Mouse (Mus musculus): ENCODE measurements around the gene Tgif1.

DNA sequence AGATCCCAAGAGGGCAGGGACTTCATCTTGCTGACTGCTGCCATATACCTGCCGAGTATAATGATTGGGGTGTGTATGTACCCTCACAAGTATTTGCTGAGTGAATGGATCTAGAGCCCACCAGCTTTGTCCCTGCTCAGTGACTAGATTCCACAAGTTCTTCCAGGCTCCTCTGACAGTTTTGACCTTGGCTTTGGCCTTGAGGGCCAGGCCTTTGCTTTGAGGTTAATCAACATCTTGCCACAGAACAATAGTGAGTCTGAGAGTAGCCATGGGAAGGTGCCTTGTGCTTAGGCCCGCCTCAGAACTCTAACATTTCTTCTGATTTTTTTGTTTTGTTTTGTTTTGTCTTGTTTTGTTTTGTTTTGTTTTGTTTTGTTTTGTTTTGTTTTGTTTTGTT lies 46.7 kb downstream of the Tgif1 start:
- TF ChIP-seq USF1 (IDR thresholded peaks at IDR 0.05; ENCODE audit: low read depth, low read length) (no peak), SMC3 (IDR thresholded peaks at IDR 0.05; ENCODE audit: low read depth, low read length) (no peak), ELF1 (IDR thresholded peaks at IDR 0.05; ENCODE audit: low read depth, low read length) (no peak), POLR2AphosphoS2 (IDR thresholded peaks at IDR 0.05; ENCODE audit: low read depth, low read length) (no peak), POLR2A (IDR thresholded peaks at IDR 0.05; ENCODE audit: low read depth, low read length) (no peak), ZNF384 (IDR thresholded peaks at IDR 0.05; ENCODE audit: low read depth, low read length) (no peak), HCFC1 (IDR thresholded peaks at IDR 0.05; ENCODE audit: low read depth, low read length) (no peak), EP300 (IDR thresholded peaks at IDR 0.05; ENCODE audit: low read length) (no peak), CTCF (conservative IDR thresholded peaks at IDR 0.05 in 1 of 2, IDR thresholded peaks at IDR 0.05 in 1 of 2; ENCODE audit: low read depth in 2 of 2, low read length in 2 of 2) (no peak), JUND (conservative IDR thresholded peaks at IDR 0.05; ENCODE audit: low read depth, low read length) (no peak), BHLHE40 (IDR thresholded peaks at IDR 0.05; ENCODE audit: low read depth, low read length) (no peak), CHD2 (IDR thresholded peaks at IDR 0.05; ENCODE audit: low read length) (no peak)

Data from CH12.LX (cell line).